Mouse (Mus musculus) central nervous system, embryonic 11.5 days (tissue): ENCODE results near the gene B3gnt6. TPM values are rescaled to one million over a fixed set of nuclear protein-coding genes. Genes with fewer than 3 reads are reported as not detected.

Experiments used
- polyA plus RNA-seq: library from polyadenylated mRNA; depleted of rRNA; stranded (reverse); fragments of >200 nt; gene quantifications from 2 replicates; pipeline ENCODE4 v1.2.3, GENCODE M21; 2012; rRNA removed

Gene B3gnt6
- 0.06 and 0.10 TPM in 2 replicates for polyA plus RNA-seq

DNA sequence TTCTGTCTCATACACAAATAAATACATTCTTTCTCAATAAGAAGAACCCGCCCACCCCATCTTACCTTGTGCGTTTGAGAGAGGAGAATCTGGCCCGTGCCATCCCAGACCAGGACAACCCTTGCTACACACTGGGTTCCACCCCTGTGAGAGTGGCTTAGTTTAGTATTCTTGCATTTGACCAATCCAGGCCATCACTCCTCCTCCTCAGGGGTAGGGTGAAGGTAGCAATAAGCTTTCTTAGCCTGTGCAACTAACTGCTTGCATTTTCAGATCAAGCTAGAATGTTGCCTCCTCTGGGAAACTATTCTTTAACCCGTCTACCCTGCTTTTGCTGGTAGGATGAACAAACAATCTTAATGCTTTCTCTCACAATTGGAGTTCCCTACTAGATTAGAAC is at the start of gene B3gnt6:
B3gnt6 (minus strand) TSS at position 101 of the 400 bp plus-strand sequence.

DNA sequence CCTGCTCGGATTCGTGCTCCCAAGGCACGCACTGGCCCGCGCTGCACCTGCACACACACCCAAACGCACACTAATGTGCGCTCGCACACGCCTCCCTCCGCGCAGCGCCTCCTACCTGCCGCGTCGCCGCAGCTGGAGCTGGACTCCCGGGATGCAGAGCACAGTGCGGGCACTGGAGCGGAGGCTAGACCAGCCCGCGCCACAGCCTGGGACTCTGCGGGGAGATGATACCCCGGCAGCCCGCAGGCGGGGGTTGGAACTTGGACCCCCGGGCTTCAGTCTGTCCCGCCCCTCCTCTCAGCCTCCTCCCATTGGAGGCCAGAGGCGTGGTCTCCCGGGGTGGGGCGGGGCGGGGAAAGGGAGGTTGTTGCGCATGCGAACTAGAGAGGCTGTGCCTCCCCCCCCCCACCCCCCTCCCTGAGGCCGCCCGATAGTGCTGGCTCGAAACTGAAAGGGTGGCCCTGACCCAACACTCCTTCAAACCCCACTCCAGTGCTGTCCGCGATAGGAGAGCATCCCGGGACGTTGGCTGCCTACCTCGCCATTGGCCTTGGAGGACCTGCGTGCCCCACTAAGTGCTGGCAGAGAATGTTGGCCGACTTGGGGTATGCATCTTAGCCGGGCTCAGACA is 21.2 kb downstream of the B3gnt6 start, which contains the start of gene Capn5:
Capn5 (minus strand) TSS at position 346 of the 631 bp plus-strand sequence.

DNA sequence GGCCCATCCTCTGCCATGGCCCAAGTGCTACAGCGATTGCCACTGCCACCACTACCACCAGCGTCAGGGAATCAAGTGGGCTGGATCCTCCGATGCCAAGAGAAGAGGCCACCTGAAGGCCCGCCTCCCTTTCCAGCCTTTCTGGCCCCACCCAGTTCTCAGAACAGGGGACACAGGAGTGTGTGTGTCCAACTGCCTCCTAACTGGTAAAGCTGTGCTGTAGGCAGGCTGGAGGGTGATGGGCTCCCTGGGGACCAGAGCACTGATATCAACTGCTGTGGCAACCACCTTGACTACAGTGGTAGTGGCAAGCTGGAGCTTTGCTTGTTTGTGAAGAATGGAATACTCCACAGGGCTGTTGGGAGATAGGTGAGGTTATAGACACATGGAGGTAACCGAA is 53.9 kb downstream of the B3gnt6 start, which contains the start of gene Omp:
Omp (minus strand) TSS at position 101 of the 400 bp plus-strand sequence.

Other genes with a start within 250 kb of the B3gnt6 start
- 13.7 and 21.4 TPM in 2 replicates for gene Myo7a, start 80.0 kb downstream of the B3gnt6 start, polyA plus RNA-seq
- 0.27 and 0.38 TPM in 2 replicates for gene Omp, start 54.0 kb downstream of the B3gnt6 start, polyA plus RNA-seq
- gene Capn5, start 21.2 kb downstream of the B3gnt6 start, polyA plus RNA-seq: 6.6 and 8.5 TPM in 2 replicates
- 9.3 and 17.9 TPM in 2 replicates for gene Acer3, start 121.7 kb upstream of the B3gnt6 start, polyA plus RNA-seq
- 7.1 and 16.4 TPM in 2 replicates for gene Tsku, start 161.8 kb upstream of the B3gnt6 start, polyA plus RNA-seq
- gene Gucy2d, start 240.9 kb upstream of the B3gnt6 start, polyA plus RNA-seq: not detected in 2 replicates